Mouse (Mus musculus): Measurements from ENCODE around the gene Pex14. TPM values are rescaled to one million over a fixed set of nuclear protein-coding genes. Genes with fewer than 3 reads are reported as not detected.

Gene Pex14
- polyA plus RNA-seq, 1 experiment = 17.3 TPM

DNA sequence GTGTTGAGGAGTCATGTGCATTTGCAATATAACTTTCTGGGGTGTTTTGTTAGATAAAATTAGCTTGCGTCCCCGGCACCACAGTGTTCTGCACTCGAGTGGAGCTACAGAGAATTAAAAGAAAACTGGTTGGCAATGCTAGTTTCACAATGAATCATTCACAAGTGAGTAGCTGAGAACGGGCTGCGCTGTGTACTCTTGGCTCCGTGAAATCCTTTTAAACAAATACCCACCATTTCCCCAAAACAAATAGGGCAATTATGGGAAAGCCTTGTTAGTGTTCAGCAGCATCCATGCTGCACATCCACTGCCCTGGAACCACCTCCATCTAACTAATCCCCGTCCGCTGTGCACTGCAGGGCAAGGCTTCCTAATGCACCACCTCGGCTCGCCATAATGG, 74.4 kb downstream of the Pex14 start:
- Histone ChIP-seq H3K4me3 (ENCODE audit: extremely low read depth, insufficient read depth, insufficient read length) (no peak overlapping the region), H3K36me3 (ENCODE audit: control insufficient read depth, insufficient read depth, low read length) (no peaks in the 10 kb centered on the region), H3K4me1 (ENCODE audit: control insufficient read depth, insufficient read depth, insufficient read length) (no peaks in the 10 kb centered on the region), H3K27ac (ENCODE audit: insufficient read depth, low read length) (no peak overlapping the region), H3K27me3 (ENCODE audit: control insufficient read depth, insufficient read depth, low read length) (no peaks in the 10 kb centered on the region)
- 85% methylated on average over 10 of the region's 10 CpGs for WGBS
- no peak for DNase-seq (ENCODE audit: low read depth in 1 of 2, low spot score in 2 of 2)
- TF ChIP-seq POLR2A (IDR thresholded peaks at IDR 0.05; ENCODE audit: low read depth, low read length) = no peak
- TF ChIP-seq CTCF (IDR thresholded peaks at IDR 0.05; ENCODE audit: extremely low read depth, insufficient read depth, insufficient read length, insufficient replicate concordance) = no peak

- Histone ChIP-seq H3K36me3 (ENCODE audit: control insufficient read depth, insufficient read depth, low read length) (no peaks in the 10 kb centered on the region), H3K4me1 (ENCODE audit: control insufficient read depth, insufficient read depth, insufficient read length) (no peaks in the 10 kb centered on the region), H3K27me3 (ENCODE audit: control insufficient read depth, insufficient read depth, low read length) (no peaks in the 10 kb centered on the region), H3K27ac (ENCODE audit: insufficient read depth, low read length) (no peak overlapping the region), H3K4me3 (ENCODE audit: extremely low read depth, insufficient read depth, insufficient read length) (no peak overlapping the region)
- DNase-seq (ENCODE audit: low read depth in 1 of 2, low spot score in 2 of 2) = no peak
- no peak for TF ChIP-seq CTCF (IDR thresholded peaks at IDR 0.05; ENCODE audit: extremely low read depth, insufficient read depth, insufficient read length, insufficient replicate concordance)
- no peak for TF ChIP-seq POLR2A (IDR thresholded peaks at IDR 0.05; ENCODE audit: low read depth, low read length)
These were observed 78.7 kb downstream of the Pex14 start for GRCm38 (mm10) chr4:149021021-149021420.

- Histone ChIP-seq H3K27ac (ENCODE audit: insufficient read depth, low read length) (no peak overlapping the region), H3K27me3 (ENCODE audit: control insufficient read depth, insufficient read depth, low read length) (no peaks in the 10 kb centered on the region), H3K36me3 (ENCODE audit: control insufficient read depth, insufficient read depth, low read length) (no peaks in the 10 kb centered on the region), H3K4me1 (ENCODE audit: control insufficient read depth, insufficient read depth, insufficient read length) (no peaks in the 10 kb centered on the region), H3K4me3 (ENCODE audit: extremely low read depth, insufficient read depth, insufficient read length) (no peak overlapping the region)
- TF ChIP-seq POLR2A (IDR thresholded peaks at IDR 0.05; ENCODE audit: low read depth, low read length) (no peak), CTCF (IDR thresholded peaks at IDR 0.05; ENCODE audit: extremely low read depth, insufficient read depth, insufficient read length, insufficient replicate concordance) (no peak)
- no peak for DNase-seq (ENCODE audit: low read depth in 1 of 2, low spot score in 2 of 2)
- 91% methylated on average over 6 of the region's 6 CpGs for WGBS
These were observed 80.2 kb downstream of the Pex14 start for GRCm38 (mm10) chr4:149019456-149019855.

DNA sequence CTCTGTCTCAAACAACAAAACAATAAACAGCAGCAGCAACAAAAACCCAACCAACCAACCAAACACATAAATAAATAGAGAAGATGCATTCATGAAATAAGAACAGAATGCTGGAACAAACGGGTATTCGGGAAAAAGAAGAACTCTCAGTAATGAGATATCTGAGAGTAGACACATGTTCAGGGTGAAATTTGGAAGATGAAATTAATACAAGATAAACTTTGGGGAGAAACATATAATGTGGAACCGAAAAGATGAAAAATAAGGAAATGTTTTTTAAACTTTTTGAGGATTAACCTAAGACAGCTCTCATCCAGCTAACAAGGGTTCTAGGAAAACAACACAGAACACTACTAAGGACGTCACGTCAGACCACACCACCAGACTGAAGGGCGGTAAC, 92.9 kb downstream of the Pex14 start:
- no peaks in the 10 kb centered on the region for H3K36me3 ChIP-seq (ENCODE audit: control insufficient read depth, insufficient read depth, low read length)
- TF ChIP-seq POLR2A (IDR thresholded peaks at IDR 0.05; ENCODE audit: low read depth, low read length) = no peak
- no peak for TF ChIP-seq CTCF (IDR thresholded peaks at IDR 0.05; ENCODE audit: extremely low read depth, insufficient read depth, insufficient read length, insufficient replicate concordance)
- DNase-seq (ENCODE audit: low read depth in 1 of 2, low spot score in 2 of 2) = no peak
- no peaks in the 10 kb centered on the region for H3K27me3 ChIP-seq (ENCODE audit: control insufficient read depth, insufficient read depth, low read length)
- WGBS = 95% methylated on average over 6 of the region's 6 CpGs
- no peak overlapping the region for H3K4me3 ChIP-seq (ENCODE audit: extremely low read depth, insufficient read depth, insufficient read length)
- no peaks in the 10 kb centered on the region for H3K4me1 ChIP-seq (ENCODE audit: control insufficient read depth, insufficient read depth, insufficient read length)
- no peak overlapping the region for H3K27ac ChIP-seq (ENCODE audit: insufficient read depth, low read length)

GRCm38 (mm10) chr4:149006107-149006506, 93.6 kb downstream of the Pex14 start:
- Histone ChIP-seq H3K36me3 (ENCODE audit: control insufficient read depth, insufficient read depth, low read length) (no peaks in the 10 kb centered on the region), H3K4me1 (ENCODE audit: control insufficient read depth, insufficient read depth, insufficient read length) (no peaks in the 10 kb centered on the region), H3K27me3 (ENCODE audit: control insufficient read depth, insufficient read depth, low read length) (no peaks in the 10 kb centered on the region), H3K4me3 (ENCODE audit: extremely low read depth, insufficient read depth, insufficient read length) (no peak overlapping the region), H3K27ac (ENCODE audit: insufficient read depth, low read length) (no peak overlapping the region)
- no peak for TF ChIP-seq CTCF (IDR thresholded peaks at IDR 0.05; ENCODE audit: extremely low read depth, insufficient read depth, insufficient read length, insufficient replicate concordance)
- TF ChIP-seq POLR2A (IDR thresholded peaks at IDR 0.05; ENCODE audit: low read depth, low read length) = no peak
- DNase-seq (ENCODE audit: low read depth in 1 of 2, low spot score in 2 of 2) = no peak
- 93% methylated on average over 3 of the region's 3 CpGs for WGBS

GRCm38 (mm10) chr4:149002441-149003093, 97.1 kb downstream of the Pex14 start:
- no peak overlapping the region for H3K4me3 ChIP-seq (ENCODE audit: extremely low read depth, insufficient read depth, insufficient read length)
- no peak for DNase-seq (ENCODE audit: low read depth in 1 of 2, low spot score in 2 of 2)
- peaks cover 3% of the 10 kb centered on the region for H3K36me3 ChIP-seq (ENCODE audit: control insufficient read depth, insufficient read depth, low read length)
- 94% methylated on average over 11 of the region's 11 CpGs for WGBS
- H3K27me3 ChIP-seq (ENCODE audit: control insufficient read depth, insufficient read depth, low read length) = no peaks in the 10 kb centered on the region
- no peak overlapping the region for H3K27ac ChIP-seq (ENCODE audit: insufficient read depth, low read length)
- TF ChIP-seq POLR2A (IDR thresholded peaks at IDR 0.05; ENCODE audit: low read depth, low read length) (no peak), CTCF (IDR thresholded peaks at IDR 0.05; ENCODE audit: extremely low read depth, insufficient read depth, insufficient read length, insufficient replicate concordance) (no peak)
- H3K4me1 ChIP-seq (ENCODE audit: control insufficient read depth, insufficient read depth, insufficient read length) = no peaks in the 10 kb centered on the region; the same call in 1 of the 2 replicates

DNA sequence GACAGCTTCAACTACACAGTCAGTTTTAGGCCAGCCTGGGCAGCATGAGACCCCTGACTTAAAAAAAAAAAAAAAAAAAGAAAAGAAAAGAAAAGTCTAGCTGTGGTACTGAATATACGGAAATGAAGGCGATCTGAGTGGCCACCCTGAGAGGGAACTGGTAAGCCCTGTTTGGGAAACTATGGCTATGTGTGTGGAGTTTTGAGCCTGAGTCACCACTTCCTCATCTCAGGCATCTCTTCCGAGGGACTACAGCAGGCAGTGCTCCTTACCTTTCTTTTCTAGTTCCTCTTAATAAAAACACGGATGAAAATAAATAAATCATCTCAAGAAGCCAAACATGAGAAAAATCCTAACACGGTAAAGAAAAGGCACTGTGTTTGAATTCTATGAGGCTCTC, 98.2 kb downstream of the Pex14 start:
- Histone ChIP-seq H3K36me3 (ENCODE audit: control insufficient read depth, insufficient read depth, low read length) (peaks cover 3% of the 10 kb centered on the region), H3K27me3 (ENCODE audit: control insufficient read depth, insufficient read depth, low read length) (no peaks in the 10 kb centered on the region), H3K4me3 (ENCODE audit: extremely low read depth, insufficient read depth, insufficient read length) (no peak overlapping the region), H3K27ac (ENCODE audit: insufficient read depth, low read length) (no peak overlapping the region), H3K4me1 (ENCODE audit: control insufficient read depth, insufficient read depth, insufficient read length) (no peaks in the 10 kb centered on the region; the same call in 1 of the 2 replicates)
- no peak for DNase-seq (ENCODE audit: low read depth in 1 of 2, low spot score in 2 of 2)
- 55% methylated on average over 5 of the region's 5 CpGs for WGBS
- TF ChIP-seq POLR2A (IDR thresholded peaks at IDR 0.05; ENCODE audit: low read depth, low read length) (no peak), CTCF (IDR thresholded peaks at IDR 0.05; ENCODE audit: extremely low read depth, insufficient read depth, insufficient read length, insufficient replicate concordance) (no peak)

Measured in spleen, adult 2 months (tissue).